Mouse (Mus musculus) forebrain, embryonic 12.5 days (tissue): ENCODE measurements around the gene Cdh4. TPM values are rescaled to one million over a fixed set of nuclear protein-coding genes. Genes with fewer than 3 reads are reported as not detected.
A peak's percentile ranks its signal among the peaks of the same experiment; 100 is the strongest.

ENCODE experiments used
- ATAC-seq: fragments of 200-750 bp; cut with Nextera tagmentation; 2 replicates; pipeline ENCODE4 v1.8.0; 2017; ENCODE audit warnings: moderate TSS enrichment; ENCODE audit not compliant: low FRiP score
- H3K27ac ChIP-seq: fragments of 300-500 bp; sonication (generic); 2 replicates; pipeline ENCODE4 v1.5.1; 2016; ENCODE audit warnings: mild to moderate bottlenecking
- H3K27me3 ChIP-seq: fragments of 300-500 bp; sonication (generic); 2 replicates; pipeline ENCODE4 v1.6.1; 2016; ENCODE audit warnings: mild to moderate bottlenecking
- H3K36me3 ChIP-seq: fragments of 300-500 bp; sonication (generic); replicated peaks from 2 replicates; pipeline ENCODE4 v1.6.1; 2016; ENCODE audit warnings: mild to moderate bottlenecking
- H3K4me1 ChIP-seq: fragments of 300-500 bp; sonication (generic); 2 replicates; pipeline ENCODE4 v1.6.1; 2016
- H3K4me2 ChIP-seq: fragments of 300-500 bp; sonication (generic); 2 replicates; pipeline ENCODE4 v1.6.1; 2016; ENCODE audit warnings: mild to moderate bottlenecking, moderate library complexity
- H3K4me3 ChIP-seq: fragments of 300-500 bp; sonication (generic); replicated peaks from 2 replicates; pipeline ENCODE4 v1.5.1; 2016; ENCODE audit warnings: mild to moderate bottlenecking
- H3K9ac ChIP-seq: fragments of 300-500 bp; sonication (generic); 2 replicates; pipeline ENCODE4 v1.6.1; 2016; ENCODE audit warnings: mild to moderate bottlenecking
- H3K9me3 ChIP-seq: fragments of 300-500 bp; sonication (generic); 2 replicates; pipeline ENCODE4 v1.6.1; 2016
- WGBS: fragments of 180-500 bp; shearing (Covaris S2); methylation state at CpG from one replicate; pipeline ENCODE4 v1.1.7; 2016; 5-methylcytosine and 5-hydroxymethylcytosine counted together
- polyA plus RNA-seq: library from polyadenylated mRNA; unstranded; fragments of >200 nt; fragmentation: Nextera tagmentation; extraction: Ambion mirVana; gene quantifications from 2 replicates; pipeline ENCODE4 v1.2.1, GENCODE M21; 2016

The Cdh4 gene
- polyA plus RNA-seq, 1 experiment from 2014 or later = 30.7 TPM

GRCm38 (mm10) chr2:179441086-179441485 lies 1.1 kb upstream of the Cdh4 start:
- H3K27ac ChIP-seq = no peak overlapping the region
- peaks cover 25% of the 10 kb centered on the region for H3K27me3 ChIP-seq
- no peak for ATAC-seq
- peaks cover 28% of the 10 kb centered on the region for H3K4me1 ChIP-seq
- H3K9me3 ChIP-seq = no peaks in the 10 kb centered on the region
- H3K9ac ChIP-seq = no peak overlapping the region
- WGBS = 75% methylated on average over 3 of the region's 3 CpGs
- H3K36me3 ChIP-seq = no peaks in the 10 kb centered on the region
- H3K4me3 ChIP-seq = no peak overlapping the region
- H3K4me2 ChIP-seq = no peak overlapping the region

GRCm38 (mm10) chr2:179441717-179442116 lies 514 bp upstream of the Cdh4 start:
- H3K27ac ChIP-seq = peak overlapping the region; percentile 78

GRCm38 (mm10) chr2:179442541-179443225 lies 452 bp downstream of the Cdh4 start:
- H3K27ac ChIP-seq = peak overlapping the region; percentile 78
- H3K27me3 ChIP-seq = peaks cover 25% of the 10 kb centered on the region
- under 1% methylated on average over 80 of the region's 95 CpGs for WGBS
- peak overlapping the region; percentile 84 for H3K9ac ChIP-seq
- H3K4me1 ChIP-seq = peaks cover 28% of the 10 kb centered on the region
- H3K4me2 ChIP-seq = peak overlapping the region; percentile 96
- ATAC-seq = peak; percentile 76
- H3K36me3 ChIP-seq = no peaks in the 10 kb centered on the region
- H3K9me3 ChIP-seq = no peaks in the 10 kb centered on the region
- peak overlapping the region; percentile 81 for H3K4me3 ChIP-seq

More at GRCm38 (mm10) chr2:179441717-179442116, 514 bp upstream of the Cdh4 start:
- WGBS = 5% methylated on average over 8 of the region's 8 CpGs
- peaks cover 25% of the 10 kb centered on the region for H3K27me3 ChIP-seq
- no peaks in the 10 kb centered on the region for H3K36me3 ChIP-seq
- peak overlapping the region; percentile 84 for H3K9ac ChIP-seq
- H3K4me3 ChIP-seq = peak overlapping the region; percentile 81
- peak overlapping the region; percentile 96 for H3K4me2 ChIP-seq
- H3K4me1 ChIP-seq = peaks cover 28% of the 10 kb centered on the region
- H3K9me3 ChIP-seq = no peaks in the 10 kb centered on the region
- ATAC-seq = peak; percentile 45

GRCm38 (mm10) chr2:179443226-179443815 lies 1.1 kb downstream of the Cdh4 start:
- Histone ChIP-seq H3K4me1 (peaks cover 28% of the 10 kb centered on the region), H3K4me2 (peak overlapping the region; percentile 96), H3K27me3 (peaks cover 25% of the 10 kb centered on the region), H3K9me3 (no peaks in the 10 kb centered on the region), H3K4me3 (peak overlapping the region; percentile 81), H3K27ac (peak overlapping the region; percentile 78; the same call in 1 of the 2 replicates), H3K36me3 (no peaks in the 10 kb centered on the region), H3K9ac (peak overlapping the region; percentile 84)
- WGBS = under 1% methylated on average over 51 of the region's 51 CpGs
- ATAC-seq = peak; percentile 31

GRCm38 (mm10) chr2:179443959-179444358 lies 1.7 kb downstream of the Cdh4 start:
- WGBS = 10% methylated on average over 5 of the region's 11 CpGs
- Histone ChIP-seq H3K36me3 (peaks cover 6% of the 10 kb centered on the region), H3K4me1 (peaks cover 28% of the 10 kb centered on the region), H3K4me3 (peak overlapping the region; percentile 81), H3K9me3 (peaks cover under 1% of the 10 kb centered on the region; the same call in 1 of the 2 replicates), H3K4me2 (peak overlapping the region; percentile 96), H3K9ac (peak overlapping the region; percentile 84), H3K27me3 (peaks cover 20% of the 10 kb centered on the region), H3K27ac (no peak overlapping the region)
- no peak for ATAC-seq

GRCm38 (mm10) chr2:179448256-179448655 lies 6.0 kb downstream of the Cdh4 start:
- WGBS = 95% methylated on average over 4 of the region's 4 CpGs
- no peak for ATAC-seq

GRCm38 (mm10) chr2:179449018-179449417 lies 6.8 kb downstream of the Cdh4 start:
- Histone ChIP-seq H3K4me2 (no peak overlapping the region), H3K9ac (no peak overlapping the region), H3K4me3 (no peak overlapping the region), H3K9me3 (peaks cover 6% of the 10 kb centered on the region; the same call in 1 of the 2 replicates), H3K36me3 (peaks cover 31% of the 10 kb centered on the region), H3K27ac (no peak overlapping the region), H3K4me1 (peaks cover 6% of the 10 kb centered on the region), H3K27me3 (peaks cover 7% of the 10 kb centered on the region; the same call in 1 of the 2 replicates)
- no peak for ATAC-seq
- 96% methylated on average over 1 of the region's 1 CpGs for WGBS

More at GRCm38 (mm10) chr2:179448256-179448655, 6.0 kb downstream of the Cdh4 start:
- Histone ChIP-seq H3K27ac (no peak overlapping the region), H3K36me3 (peaks cover 25% of the 10 kb centered on the region), H3K9me3 (peaks cover 6% of the 10 kb centered on the region; the same call in 1 of the 2 replicates), H3K4me3 (no peak overlapping the region), H3K4me1 (peaks cover 14% of the 10 kb centered on the region), H3K4me2 (no peak overlapping the region), H3K27me3 (peaks cover 8% of the 10 kb centered on the region; the same call in 1 of the 2 replicates), H3K9ac (no peak overlapping the region)

GRCm38 (mm10) chr2:179459196-179459595 lies 17.0 kb downstream of the Cdh4 start:
- 91% methylated on average over 4 of the region's 4 CpGs for WGBS
- no peak overlapping the region for H3K27ac ChIP-seq
- no peak overlapping the region for H3K4me2 ChIP-seq
- ATAC-seq = no peak
- no peak overlapping the region for H3K9ac ChIP-seq
- H3K36me3 ChIP-seq = peaks cover 61% of the 10 kb centered on the region
- no peaks in the 10 kb centered on the region for H3K27me3 ChIP-seq
- no peaks in the 10 kb centered on the region for H3K4me1 ChIP-seq
- H3K4me3 ChIP-seq = no peak overlapping the region
- peaks cover 65% of the 10 kb centered on the region for H3K9me3 ChIP-seq

GRCm38 (mm10) chr2:179459606-179460005 lies 17.4 kb downstream of the Cdh4 start:
- no peak for ATAC-seq
- Histone ChIP-seq H3K27me3 (no peaks in the 10 kb centered on the region), H3K4me2 (no peak overlapping the region), H3K4me3 (no peak overlapping the region), H3K9me3 (peaks cover 69% of the 10 kb centered on the region), H3K9ac (no peak overlapping the region), H3K36me3 (peaks cover 61% of the 10 kb centered on the region), H3K27ac (no peak overlapping the region), H3K4me1 (no peaks in the 10 kb centered on the region)
- WGBS = 96% methylated on average over 2 of the region's 2 CpGs

- Histone ChIP-seq H3K4me1 (peaks cover 9% of the 10 kb centered on the region; the same call in 1 of the 2 replicates), H3K36me3 (peaks cover 52% of the 10 kb centered on the region), H3K27me3 (no peaks in the 10 kb centered on the region), H3K4me2 (no peak overlapping the region), H3K27ac (no peak overlapping the region), H3K9ac (no peak overlapping the region), H3K9me3 (peaks cover 63% of the 10 kb centered on the region), H3K4me3 (no peak overlapping the region)
- ATAC-seq = no peak
- 88% methylated on average over 4 of the region's 4 CpGs for WGBS
These were observed 21.3 kb downstream of the Cdh4 start for GRCm38 (mm10) chr2:179463514-179463913.

GRCm38 (mm10) chr2:179467839-179468445 lies 25.7 kb downstream of the Cdh4 start:
- Histone ChIP-seq H3K9me3 (peaks cover 21% of the 10 kb centered on the region), H3K4me1 (peaks cover 19% of the 10 kb centered on the region), H3K4me2 (no peak overlapping the region), H3K27ac (0 out of 2 replicates have a peak overlapping the region, but pooled peaks have one; percentile 5), H3K9ac (no peak overlapping the region), H3K27me3 (no peaks in the 10 kb centered on the region), H3K36me3 (peaks cover 15% of the 10 kb centered on the region), H3K4me3 (no peak overlapping the region)
- WGBS = 84% methylated on average over 8 of the region's 8 CpGs
- peak; percentile 71 for ATAC-seq

- no peak overlapping the region for H3K4me3 ChIP-seq
- WGBS = 86% methylated on average over 6 of the region's 6 CpGs
These were observed 34.4 kb downstream of the Cdh4 start for GRCm38 (mm10) chr2:179476622-179477021.

More at GRCm38 (mm10) chr2:179476622-179477021, 34.4 kb downstream of the Cdh4 start:
- H3K4me2 ChIP-seq = no peak overlapping the region
- no peaks in the 10 kb centered on the region for H3K36me3 ChIP-seq
- H3K9me3 ChIP-seq = no peaks in the 10 kb centered on the region
- H3K9ac ChIP-seq = no peak overlapping the region
- ATAC-seq = no peak
- no peak overlapping the region for H3K27ac ChIP-seq
- peaks cover 25% of the 10 kb centered on the region for H3K4me1 ChIP-seq
- no peaks in the 10 kb centered on the region for H3K27me3 ChIP-seq
